Mouse (Mus musculus) lung, embryonic 16.5 days (tissue): ENCODE measurements at regions not wholly inside any gene's neighbourhood (a gene's known extent, or its start where the extent isn't known, plus 50 kb on each side); places are given as distances from the start of the nearest gene placed in this dataset.

Source experiments
- ATAC-seq: fragments of 200-750 bp; cut with Nextera tagmentation; 2 replicates; pipeline ENCODE4 v1.8.0; 2017; ENCODE audit warnings: low read depth, mild to moderate bottlenecking, moderate library complexity
- H3K27ac ChIP-seq: fragments of 300-500 bp; sonication (generic); 2 replicates; pipeline ENCODE4 v1.5.1; 2014; ENCODE audit warnings: mild to moderate bottlenecking, control low read depth, low read length
- H3K27me3 ChIP-seq: fragments of 300-500 bp; sonication (generic); 2 replicates; pipeline ENCODE4 v1.6.1; 2014; ENCODE audit warnings: low read depth, low read length, mixed read lengths; ENCODE audit not compliant: control insufficient read depth, insufficient read depth
- H3K36me3 ChIP-seq: fragments of 300-500 bp; sonication (generic); 2 replicates; pipeline ENCODE4 v1.6.1; 2014; ENCODE audit warnings: low read length; ENCODE audit not compliant: control insufficient read depth, insufficient read depth
- H3K4me1 ChIP-seq: fragments of 300-500 bp; sonication (generic); replicated peaks from 2 replicates; pipeline ENCODE4 v1.6.1; 2014; ENCODE audit warnings: low read length, mixed read lengths; ENCODE audit not compliant: control insufficient read depth, insufficient read depth
- H3K4me2 ChIP-seq: fragments of 300-500 bp; sonication (generic); 2 replicates; pipeline ENCODE4 v1.6.1; 2014; ENCODE audit warnings: low read depth, low read length, control low read depth
- H3K4me3 ChIP-seq: fragments of 300-500 bp; sonication (generic); 2 replicates; pipeline ENCODE4 v1.5.1; 2014; ENCODE audit warnings: mild to moderate bottlenecking, low read length, control low read depth
- H3K9ac ChIP-seq: fragments of 300-500 bp; sonication (generic); 2 replicates; pipeline ENCODE4 v1.6.1; 2014; ENCODE audit warnings: low read length, control low read depth
- H3K9me3 ChIP-seq: fragments of 300-500 bp; sonication (generic); 2 replicates; pipeline ENCODE4 v1.6.1; 2016; ENCODE audit warnings: low read length; ENCODE audit not compliant: control insufficient read depth
- WGBS: fragments of 180-500 bp; shearing (Covaris S2); extraction: QIAGEN DNeasy Blood & Tissue Kit; methylation state at CpG from one replicate; pipeline ENCODE4 v1.1.7; 2014; 5-methylcytosine and 5-hydroxymethylcytosine counted together

- Histone ChIP-seq H3K9me3 (no peaks in the 10 kb centered on the region), H3K4me2 (no peak overlapping the region), H3K9ac (no peak overlapping the region), H3K27me3 (no peaks in the 10 kb centered on the region), H3K4me1 (no peaks in the 10 kb centered on the region), H3K36me3 (no peaks in the 10 kb centered on the region), H3K27ac (no peak overlapping the region), H3K4me3 (no peak overlapping the region)
- ATAC-seq = no peak
- 58% methylated on average over 4 of the region's 4 CpGs for WGBS
These were observed 485.0 kb upstream of the Atp11b start for GRCm38 (mm10) chr3:35268949-35269348.

GRCm38 (mm10) chr3:35269977-35270880 lies 483.7 kb upstream of the Atp11b start:
- Histone ChIP-seq H3K36me3 (no peaks in the 10 kb centered on the region), H3K9me3 (no peaks in the 10 kb centered on the region), H3K4me2 (no peak overlapping the region), H3K27ac (no peak overlapping the region), H3K4me3 (no peak overlapping the region), H3K9ac (no peak overlapping the region), H3K27me3 (no peaks in the 10 kb centered on the region), H3K4me1 (no peaks in the 10 kb centered on the region)
- ATAC-seq = no peak
- WGBS = 54% methylated on average over 7 of the region's 7 CpGs

GRCm38 (mm10) chr3:35273546-35273945 lies 480.4 kb upstream of the Atp11b start:
- WGBS = 53% methylated on average over 5 of the region's 5 CpGs
- H3K9me3 ChIP-seq = no peaks in the 10 kb centered on the region
- H3K27ac ChIP-seq = no peak overlapping the region
- ATAC-seq = no peak
- H3K27me3 ChIP-seq = no peaks in the 10 kb centered on the region
- no peaks in the 10 kb centered on the region for H3K4me1 ChIP-seq
- no peak overlapping the region for H3K9ac ChIP-seq
- H3K36me3 ChIP-seq = no peaks in the 10 kb centered on the region
- no peak overlapping the region for H3K4me3 ChIP-seq
- H3K4me2 ChIP-seq = no peak overlapping the region

- Histone ChIP-seq H3K9me3 (no peaks in the 10 kb centered on the region), H3K27me3 (no peaks in the 10 kb centered on the region), H3K4me1 (no peaks in the 10 kb centered on the region), H3K27ac (no peak overlapping the region), H3K36me3 (no peaks in the 10 kb centered on the region), H3K9ac (no peak overlapping the region), H3K4me2 (no peak overlapping the region), H3K4me3 (no peak overlapping the region)
- no peak for ATAC-seq
- 67% methylated on average over 5 of the region's 5 CpGs for WGBS
These were observed 472.9 kb upstream of the Atp11b start for GRCm38 (mm10) chr3:35280981-35281380.

- H3K36me3 ChIP-seq = no peaks in the 10 kb centered on the region
- H3K27me3 ChIP-seq = no peaks in the 10 kb centered on the region
- H3K4me2 ChIP-seq = no peak overlapping the region
- H3K9me3 ChIP-seq = no peaks in the 10 kb centered on the region
- no peak for ATAC-seq
- H3K9ac ChIP-seq = no peak overlapping the region
- H3K4me3 ChIP-seq = no peak overlapping the region
- H3K4me1 ChIP-seq = no peaks in the 10 kb centered on the region
- 72% methylated on average over 2 of the region's 2 CpGs for WGBS
- H3K27ac ChIP-seq = no peak overlapping the region
These were observed 471.8 kb upstream of the Atp11b start for GRCm38 (mm10) chr3:35282106-35282505.

GRCm38 (mm10) chr3:35294771-35295170 lies 459.1 kb upstream of the Atp11b start:
- Histone ChIP-seq H3K27me3 (no peaks in the 10 kb centered on the region), H3K4me1 (no peaks in the 10 kb centered on the region)
- WGBS = 78% methylated on average over 1 of the region's 1 CpGs

GRCm38 (mm10) chr3:35295746-35296145 lies 458.2 kb upstream of the Atp11b start:
- Histone ChIP-seq H3K4me2 (no peak overlapping the region), H3K9ac (no peak overlapping the region), H3K36me3 (no peaks in the 10 kb centered on the region), H3K4me3 (no peak overlapping the region), H3K4me1 (no peaks in the 10 kb centered on the region), H3K9me3 (peaks cover 3% of the 10 kb centered on the region; the same call in 1 of the 2 replicates), H3K27me3 (no peaks in the 10 kb centered on the region), H3K27ac (no peak overlapping the region)
- no peak for ATAC-seq
- 69% methylated on average over 4 of the region's 4 CpGs for WGBS

More at GRCm38 (mm10) chr3:35294771-35295170, 459.1 kb upstream of the Atp11b start:
- no peak overlapping the region for H3K4me3 ChIP-seq
- H3K9me3 ChIP-seq = peaks cover 3% of the 10 kb centered on the region; the same call in 1 of the 2 replicates
- no peaks in the 10 kb centered on the region for H3K36me3 ChIP-seq
- H3K27ac ChIP-seq = no peak overlapping the region
- no peak for ATAC-seq
- H3K4me2 ChIP-seq = no peak overlapping the region
- H3K9ac ChIP-seq = no peak overlapping the region

GRCm38 (mm10) chr3:35299036-35299435 lies 454.9 kb upstream of the Atp11b start:
- no peaks in the 10 kb centered on the region for H3K36me3 ChIP-seq
- H3K9ac ChIP-seq = no peak overlapping the region
- H3K4me1 ChIP-seq = no peaks in the 10 kb centered on the region
- H3K9me3 ChIP-seq = peaks cover 6% of the 10 kb centered on the region
- no peaks in the 10 kb centered on the region for H3K27me3 ChIP-seq
- H3K4me3 ChIP-seq = no peak overlapping the region
- H3K27ac ChIP-seq = no peak overlapping the region
- no peak for ATAC-seq
- H3K4me2 ChIP-seq = no peak overlapping the region

GRCm38 (mm10) chr3:35306013-35306412 lies 447.9 kb upstream of the Atp11b start:
- no peak for ATAC-seq
- Histone ChIP-seq H3K4me3 (no peak overlapping the region), H3K9me3 (peaks cover 5% of the 10 kb centered on the region), H3K36me3 (no peaks in the 10 kb centered on the region), H3K27me3 (no peaks in the 10 kb centered on the region), H3K27ac (no peak overlapping the region), H3K9ac (no peak overlapping the region), H3K4me2 (no peak overlapping the region), H3K4me1 (no peaks in the 10 kb centered on the region)
- 84% methylated on average over 4 of the region's 4 CpGs for whole genome bisulfite sequencing
